Mouse (Mus musculus) lung, postnatal 10 days (tissue): Measurements from ENCODE around the gene Ltbp4.
A peak's percentile ranks its signal among the peaks of the same experiment; 100 is the strongest.

Source experiments
- DNase-seq: peaks from one replicate; pipeline ENCODE4 v3.0.0; 2021

Gene Ltbp4

DNA sequence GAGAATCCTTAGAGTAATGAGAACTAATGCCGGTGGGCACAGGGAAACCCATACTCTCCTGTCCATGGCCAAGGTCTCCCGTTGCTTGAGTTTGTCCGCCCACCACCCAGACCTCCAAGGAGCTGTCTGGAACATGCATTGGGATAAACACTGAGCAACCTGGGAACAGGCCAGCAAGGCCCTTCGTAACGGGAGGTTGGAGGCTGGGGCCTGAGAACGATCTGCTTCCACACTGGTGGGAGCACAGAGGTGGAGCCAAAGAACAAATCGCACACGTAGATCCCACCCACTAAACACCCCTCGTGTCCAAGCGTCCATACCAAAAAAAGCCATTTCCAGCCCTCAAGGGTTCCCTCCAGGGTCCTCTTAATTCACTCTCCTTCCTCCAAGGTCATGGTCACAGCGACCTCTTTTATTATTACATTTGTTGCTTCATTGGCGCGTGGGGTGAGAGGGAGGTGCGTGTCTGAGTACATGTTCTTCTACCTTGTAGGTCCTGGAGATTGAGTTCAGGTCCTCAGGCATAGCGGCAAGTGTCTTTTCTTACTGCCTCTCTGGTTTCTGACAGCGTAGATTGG is 39.4 kb downstream of the Ltbp4 start:
- no peak for DNase-seq

DNA sequence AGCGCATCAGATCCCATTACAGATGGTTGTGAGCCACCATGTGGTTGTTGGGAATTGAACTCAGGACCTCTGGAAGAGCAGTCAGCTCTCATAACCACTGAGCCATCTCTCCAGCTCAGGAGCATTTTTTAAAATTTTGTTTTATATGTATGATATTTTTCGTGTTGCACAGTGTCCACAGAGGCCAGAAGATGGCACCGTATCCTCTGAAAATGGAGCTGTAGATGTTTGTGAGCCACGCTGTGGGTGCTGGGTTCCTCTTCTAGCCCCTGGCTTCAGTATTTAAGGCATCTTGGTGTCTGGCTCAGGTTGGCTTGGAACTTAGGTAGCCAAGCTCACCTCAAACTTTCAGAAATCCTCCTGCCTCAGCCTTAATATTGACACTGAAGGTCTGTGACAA is 41.0 kb downstream of the Ltbp4 start:
- no peak for DNase-seq

DNA sequence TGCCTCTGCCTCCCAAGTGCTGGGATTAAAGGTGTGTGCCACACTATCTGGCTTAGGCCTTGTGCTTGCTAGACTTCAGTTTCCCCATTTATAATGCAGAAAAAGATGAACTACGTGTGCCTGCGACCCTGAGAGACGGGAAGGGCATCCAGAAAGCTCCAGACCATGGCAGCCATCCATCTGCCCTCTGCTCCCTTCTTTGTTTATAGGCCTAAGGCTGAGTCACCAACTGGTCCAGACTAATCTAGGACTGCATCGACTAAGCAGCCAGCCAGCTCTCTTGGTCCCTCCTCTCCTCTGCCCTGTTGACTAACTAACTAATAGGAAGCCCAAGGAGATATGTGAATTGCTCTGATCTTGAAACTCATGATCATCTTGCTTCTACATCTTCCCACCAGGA is 41.5 kb downstream of the Ltbp4 start:
- peak; percentile 42 for DNase-seq

DNA sequence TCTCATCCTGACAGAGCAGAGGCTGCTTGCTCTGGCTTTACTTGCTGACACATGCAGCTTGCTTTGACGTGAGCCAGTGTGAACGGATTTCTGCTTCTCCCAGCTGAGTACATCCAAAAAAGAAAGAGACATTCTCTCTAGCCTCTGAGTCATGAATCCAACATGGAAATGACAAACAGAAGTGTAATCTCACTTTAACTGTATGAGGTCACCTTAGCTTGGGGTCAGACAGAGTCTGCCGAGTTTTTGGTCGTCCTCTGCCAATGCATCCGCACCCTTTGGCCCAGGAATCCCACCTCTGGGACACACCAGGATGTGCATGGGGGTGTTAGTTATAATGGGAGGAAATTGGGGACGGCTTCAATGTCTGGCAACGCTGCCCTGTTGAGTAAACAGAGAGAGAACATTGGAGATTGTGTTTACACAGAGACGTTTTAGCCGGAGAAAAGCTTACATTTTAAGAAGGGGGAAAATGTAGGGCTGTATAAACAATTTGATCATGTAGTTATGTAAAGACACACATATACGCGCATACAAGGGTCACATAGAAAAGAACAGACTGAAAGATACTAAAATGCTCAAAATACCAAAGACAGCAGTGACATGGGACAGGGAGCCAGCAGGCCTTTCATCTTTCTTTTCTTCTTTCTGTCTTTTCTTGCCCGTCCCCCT is 45.6 kb downstream of the Ltbp4 start:
- peak; percentile 89 for DNase-seq

DNA sequence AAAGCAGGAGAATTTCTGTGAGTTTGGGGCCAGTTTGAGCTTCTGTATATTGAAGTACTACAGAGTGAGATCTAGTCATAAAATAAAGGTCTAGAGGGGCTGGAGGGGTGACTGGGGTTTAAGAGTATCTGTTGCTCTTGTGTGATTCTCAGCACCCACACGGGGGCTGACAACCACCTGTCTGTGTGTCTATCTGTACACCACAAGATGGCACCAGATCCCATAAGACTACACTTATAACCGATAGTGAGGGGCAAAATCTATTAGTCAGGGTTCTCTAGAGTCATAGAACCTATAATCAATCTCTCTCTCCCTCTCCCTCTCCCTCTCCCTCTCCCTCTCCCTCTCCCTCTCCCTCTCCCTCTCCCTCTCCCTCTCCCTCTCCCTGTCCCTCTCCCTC is 46.9 kb downstream of the Ltbp4 start:
- no peak for DNase-seq

DNA sequence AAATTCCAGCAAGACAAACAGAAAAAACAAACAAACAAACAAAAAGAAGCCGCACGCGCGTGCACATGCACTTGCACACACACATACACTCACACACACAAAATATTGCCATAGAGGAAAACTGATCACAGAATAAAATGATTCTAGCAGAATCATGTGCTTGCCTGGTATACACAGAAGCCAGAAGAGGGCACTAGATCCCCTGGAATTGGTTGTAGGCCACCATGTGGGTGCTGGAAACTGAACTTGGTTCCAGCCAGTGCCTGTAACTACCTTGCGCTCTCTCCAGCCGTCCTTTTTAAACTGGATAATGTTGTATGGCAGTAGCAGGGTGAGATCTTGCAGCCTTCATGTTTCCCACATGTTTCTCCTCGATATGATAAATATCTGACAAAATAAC is 48.8 kb downstream of the Ltbp4 start:
- DNase-seq = no peak

DNA sequence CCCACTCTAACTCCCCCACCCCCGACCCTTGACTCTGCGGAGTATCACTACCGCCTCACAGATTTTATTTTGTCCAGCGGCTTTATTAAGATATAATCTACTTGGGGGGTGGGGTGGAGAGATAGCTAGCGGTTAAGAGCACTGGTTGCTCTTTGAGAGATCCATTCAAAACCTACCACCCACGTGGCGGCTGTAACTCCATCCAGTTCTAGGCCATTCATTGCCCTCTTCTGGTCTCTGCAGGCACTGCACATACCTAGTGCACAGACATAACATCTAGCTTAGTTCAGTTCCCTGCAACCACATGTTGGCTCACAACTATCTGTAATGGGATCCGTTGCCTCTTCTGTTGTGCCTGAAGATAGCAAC is 51.8 kb downstream of the Ltbp4 start:
- peak; percentile 84 for DNase-seq

DNA sequence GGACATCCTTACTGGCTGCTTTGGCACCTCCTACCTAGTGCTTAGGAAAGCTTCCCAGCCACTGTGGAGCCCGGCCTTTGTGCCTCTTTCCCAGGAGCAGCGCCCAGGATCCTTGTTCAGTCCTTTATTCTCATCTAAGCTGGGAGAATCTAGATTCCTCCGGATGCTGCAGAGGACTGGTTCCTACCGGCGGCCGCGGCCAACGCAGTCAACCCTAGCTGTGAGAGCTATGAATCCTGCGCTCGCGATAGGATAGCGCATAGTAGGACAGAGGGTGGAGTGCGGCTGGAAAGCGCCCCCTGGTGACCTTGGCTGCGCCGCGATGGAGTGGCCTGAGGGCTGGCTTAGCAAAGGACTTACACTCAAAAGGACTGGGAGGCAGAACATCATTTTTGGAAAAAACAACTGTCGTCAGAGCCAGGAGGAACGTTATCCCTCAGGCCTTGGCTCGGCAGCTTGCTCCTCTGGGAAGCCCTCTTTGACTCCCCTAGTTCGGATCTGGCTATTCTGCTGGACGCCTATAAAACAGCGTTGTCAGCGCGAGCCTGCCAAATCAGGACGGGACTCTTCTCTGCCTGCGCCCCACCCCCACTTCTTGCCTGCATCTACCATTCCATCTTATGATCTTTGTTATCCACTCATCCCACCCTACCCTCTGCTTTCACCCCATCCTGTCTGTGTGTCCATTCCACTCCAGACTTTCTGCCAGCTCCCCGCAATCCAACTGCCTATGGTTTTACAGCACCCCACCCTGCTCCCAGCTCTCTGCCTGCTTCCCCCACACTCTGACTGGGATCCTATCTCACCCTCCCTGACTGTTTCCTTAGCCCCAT is 52.4 kb downstream of the Ltbp4 start:
- peak; percentile 69 for DNase-seq

DNA sequence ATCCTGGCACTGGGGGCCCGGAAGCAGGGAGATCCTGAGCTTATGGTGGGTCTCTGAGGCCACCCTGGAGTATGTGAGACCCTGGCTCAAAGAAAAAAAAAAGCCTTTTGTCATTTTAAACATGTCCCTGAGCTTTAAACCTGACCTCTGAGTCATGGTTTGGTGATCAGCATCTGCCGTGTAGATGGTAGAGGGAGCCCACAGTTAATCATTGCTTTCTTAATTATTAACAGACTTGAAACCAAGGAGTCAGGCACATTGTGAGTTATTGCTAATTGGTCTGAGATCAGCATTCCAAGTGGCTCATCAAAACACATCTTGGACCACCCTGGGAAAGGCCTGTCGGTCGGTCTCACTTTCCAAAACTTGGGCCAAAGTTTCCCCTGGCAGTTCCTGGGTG is 55.3 kb downstream of the Ltbp4 start:
- no peak for DNase-seq

DNA sequence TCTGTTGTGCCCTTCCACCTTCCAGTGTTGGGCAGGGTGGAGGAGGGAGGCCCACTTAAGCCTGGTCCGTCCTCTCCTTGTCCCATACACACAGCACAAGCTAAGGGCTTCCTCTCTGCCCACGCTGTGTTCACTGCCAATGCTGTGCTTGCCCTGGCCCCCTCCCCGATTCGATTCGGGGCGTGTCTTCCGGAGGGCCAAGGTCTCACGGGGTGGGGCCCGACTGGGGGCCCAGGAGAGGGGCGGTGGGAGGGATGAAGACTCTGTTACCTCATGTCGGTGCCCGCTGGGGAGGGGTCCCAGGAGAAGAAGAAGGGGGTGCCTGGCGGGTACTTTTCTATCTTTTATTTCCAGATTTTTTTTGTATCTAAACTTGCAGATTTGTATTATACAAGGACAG is 55.8 kb downstream of the Ltbp4 start:
- DNase-seq = no peak

DNA sequence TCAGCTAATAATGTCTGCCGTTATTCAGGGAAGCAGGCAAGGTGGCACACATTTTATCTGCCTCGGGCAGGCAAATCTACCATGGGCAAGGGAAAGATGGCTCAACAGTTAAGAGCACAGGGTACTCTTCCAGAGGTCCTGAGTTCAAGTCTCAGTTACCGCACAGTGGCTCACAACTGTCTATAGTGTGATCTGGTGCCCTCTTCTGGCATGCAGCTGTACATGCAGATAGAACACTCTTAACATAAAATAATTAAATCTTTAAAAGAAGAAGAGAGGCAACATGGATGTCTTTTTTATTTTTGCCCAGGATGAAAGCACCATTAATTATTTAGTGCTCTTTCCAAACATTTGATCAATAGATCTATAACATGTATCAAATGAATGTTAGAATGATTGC is 60.3 kb downstream of the Ltbp4 start:
- no peak for DNase-seq

DNA sequence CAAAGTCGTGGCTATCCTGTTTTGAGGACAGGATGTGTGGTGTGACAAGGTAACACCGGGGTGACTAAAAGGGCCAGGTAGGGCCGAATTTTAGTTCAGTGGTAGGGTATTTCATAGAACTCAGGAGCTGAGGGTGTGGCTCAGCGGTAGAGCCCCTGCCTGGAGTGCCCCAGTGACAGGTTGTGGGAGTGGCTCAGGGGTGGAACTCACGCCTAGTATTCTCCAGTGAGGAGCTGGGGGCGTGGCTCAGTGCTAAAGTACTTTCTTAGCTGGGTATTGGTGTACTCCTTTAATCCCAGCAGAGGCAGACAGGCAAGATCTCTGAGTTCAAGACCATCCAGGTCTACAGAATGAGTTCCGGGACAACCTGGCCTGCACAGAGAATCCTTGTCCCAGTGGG is 61.5 kb downstream of the Ltbp4 start:
- DNase-seq = no peak

DNA sequence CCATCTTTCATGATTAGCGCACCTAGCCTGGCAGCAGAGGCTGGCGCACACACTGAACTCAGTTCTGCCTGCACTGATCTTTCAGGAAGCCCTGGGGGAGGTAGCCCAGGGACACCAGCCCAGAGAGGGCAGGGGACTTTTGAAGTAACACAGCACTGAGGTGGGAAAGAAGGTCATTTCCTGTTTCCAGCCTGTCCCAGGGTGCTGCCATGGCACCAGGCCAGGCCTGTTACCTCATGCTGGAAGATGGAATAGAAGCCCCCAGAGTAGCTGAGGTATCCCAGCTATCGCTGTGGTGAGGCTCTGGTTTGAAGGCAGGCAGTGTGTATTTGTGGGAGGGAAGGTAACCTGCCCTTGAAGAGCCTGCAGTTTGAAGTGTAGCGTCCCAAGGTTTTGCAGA is 62.6 kb downstream of the Ltbp4 start:
- no peak for DNase-seq

DNA sequence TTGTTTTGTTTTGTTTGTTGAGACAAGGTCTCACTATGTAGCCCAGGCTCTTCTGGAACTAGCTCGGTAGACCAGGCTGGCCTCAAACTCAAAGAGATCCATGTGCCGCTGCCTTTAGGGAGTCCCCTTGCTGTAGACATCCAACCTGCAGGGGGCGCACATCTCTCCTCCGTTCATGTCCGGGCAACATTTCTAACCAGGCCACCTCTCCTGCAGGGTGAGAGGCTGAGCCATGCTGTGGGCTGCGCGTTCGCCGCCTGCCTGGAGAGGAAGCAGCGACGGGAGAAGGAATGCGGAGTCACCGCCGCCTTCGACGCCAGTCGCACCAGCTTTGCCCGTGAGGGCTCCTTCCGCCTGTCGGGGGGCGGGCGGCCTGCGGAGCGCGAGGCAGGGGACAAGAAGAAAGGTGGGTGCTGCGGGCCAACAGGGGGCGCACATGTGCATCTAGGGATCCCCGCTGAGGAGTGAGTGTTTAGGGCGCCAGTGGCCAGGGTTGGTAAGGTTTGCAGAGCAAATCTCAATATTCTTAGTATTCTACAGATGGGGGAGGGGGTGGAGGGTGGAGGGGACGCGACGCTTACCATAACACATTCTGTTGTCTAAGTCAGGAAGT is 63.6 kb downstream of the Ltbp4 start:
- peak; percentile 49 for DNase-seq

DNA sequence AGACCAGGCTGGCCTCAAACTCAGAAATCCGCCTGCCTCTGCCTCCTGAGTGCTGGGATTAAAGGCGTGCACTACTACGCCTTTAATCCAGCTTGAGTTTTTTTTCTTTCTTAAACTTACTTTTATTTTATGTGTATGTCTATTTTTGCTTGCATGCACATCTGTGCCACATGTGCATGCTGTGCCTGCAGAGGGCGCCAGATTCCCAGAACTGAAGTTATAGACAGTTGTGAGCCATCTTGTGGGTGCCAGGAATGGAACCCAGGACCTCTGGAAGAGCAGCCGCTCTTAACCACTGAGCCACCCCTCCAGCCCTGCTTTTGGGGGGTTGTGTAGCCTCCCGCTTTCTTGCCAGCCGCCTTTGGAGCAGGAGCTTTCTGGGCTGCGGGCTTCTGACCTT is 66.1 kb downstream of the Ltbp4 start:
- DNase-seq = no peak

DNA sequence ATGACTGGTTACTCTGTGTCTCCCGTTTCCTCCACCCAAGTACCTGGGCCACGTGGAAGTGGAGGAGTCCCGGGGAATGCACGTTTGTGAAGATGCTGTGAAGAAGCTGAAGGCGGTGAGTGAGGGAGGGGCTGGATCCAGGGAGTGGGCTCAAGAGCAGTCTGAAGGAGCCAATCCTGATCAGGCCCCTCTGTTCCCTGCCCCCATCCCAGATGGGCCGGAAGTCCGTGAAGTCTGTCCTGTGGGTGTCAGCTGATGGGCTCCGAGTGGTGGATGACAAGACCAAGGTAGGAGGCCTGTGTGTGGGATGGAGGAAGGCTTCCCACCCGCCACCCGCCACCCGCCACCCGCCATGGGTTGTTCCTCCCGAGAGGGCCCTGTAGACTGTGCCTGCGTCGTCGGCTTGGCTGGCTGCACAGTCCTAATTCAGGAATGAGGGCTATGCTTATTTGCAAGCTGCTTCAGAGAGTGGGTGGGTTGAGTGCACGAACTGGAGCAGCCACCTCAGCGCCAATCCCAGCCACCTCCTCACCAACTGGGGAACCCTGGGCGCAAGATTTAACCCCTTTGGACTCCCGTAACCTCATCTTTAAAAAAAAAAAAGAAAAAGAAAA is 70.9 kb downstream of the Ltbp4 start:
- DNase-seq = peak; percentile 40

DNA sequence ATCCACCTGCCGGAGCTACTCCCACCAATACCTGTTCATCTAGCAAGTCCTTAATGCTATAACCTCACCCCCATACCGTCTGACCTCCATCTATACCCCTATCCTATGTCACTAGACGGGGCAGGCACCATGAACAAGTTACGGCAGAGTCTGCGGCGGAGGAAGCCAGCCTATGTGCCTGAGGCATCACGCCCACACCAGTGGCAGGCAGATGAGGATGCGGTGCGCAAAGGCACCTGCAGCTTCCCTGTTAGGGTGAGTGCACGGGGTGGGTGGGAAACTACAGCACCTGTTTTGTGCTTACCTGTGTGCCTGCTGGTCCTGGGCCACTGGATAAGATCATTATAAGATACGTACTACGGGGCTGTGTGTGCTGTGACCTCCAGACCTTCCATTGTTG is 72.7 kb downstream of the Ltbp4 start:
- DNase-seq = no peak

DNA sequence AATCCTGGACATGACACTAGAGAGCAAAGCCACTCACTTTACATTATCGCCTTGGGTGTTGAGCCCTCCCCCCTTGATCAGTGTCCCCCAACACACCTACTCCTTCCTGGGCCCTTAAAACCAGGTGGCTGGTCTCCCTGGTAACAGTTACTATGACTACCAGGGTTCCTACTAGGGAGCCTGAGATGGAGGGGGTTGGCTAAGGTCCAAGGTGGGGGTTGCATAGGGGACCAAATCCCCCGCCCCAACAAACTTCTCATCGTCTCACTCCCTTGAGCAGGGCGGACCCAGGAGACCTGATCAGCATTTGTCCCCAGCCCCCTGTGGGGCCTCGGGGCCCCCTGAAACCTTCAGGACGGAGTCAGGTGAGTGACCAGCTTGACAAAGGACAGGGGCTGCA is 75.6 kb downstream of the Ltbp4 start:
- DNase-seq = no peak

DNA sequence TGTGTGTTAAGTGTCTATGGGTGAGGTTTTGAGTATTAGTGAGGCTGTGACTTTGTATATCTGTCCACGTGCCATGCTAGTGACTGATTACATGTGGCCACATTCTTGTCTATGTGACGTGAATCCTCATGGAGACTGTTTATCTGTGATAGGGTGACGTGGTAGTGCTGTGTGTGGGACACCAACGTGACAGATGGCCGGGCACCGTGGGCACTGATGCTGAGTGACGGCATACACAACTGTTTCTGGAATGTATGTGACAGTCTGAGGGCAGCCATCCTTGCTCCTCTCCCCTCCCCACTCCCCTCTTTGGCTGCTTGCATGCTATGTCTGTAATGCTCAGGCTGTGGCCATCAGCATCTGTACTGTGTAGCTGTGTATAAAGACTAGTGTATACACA is 76.6 kb downstream of the Ltbp4 start:
- no peak for DNase-seq

DNA sequence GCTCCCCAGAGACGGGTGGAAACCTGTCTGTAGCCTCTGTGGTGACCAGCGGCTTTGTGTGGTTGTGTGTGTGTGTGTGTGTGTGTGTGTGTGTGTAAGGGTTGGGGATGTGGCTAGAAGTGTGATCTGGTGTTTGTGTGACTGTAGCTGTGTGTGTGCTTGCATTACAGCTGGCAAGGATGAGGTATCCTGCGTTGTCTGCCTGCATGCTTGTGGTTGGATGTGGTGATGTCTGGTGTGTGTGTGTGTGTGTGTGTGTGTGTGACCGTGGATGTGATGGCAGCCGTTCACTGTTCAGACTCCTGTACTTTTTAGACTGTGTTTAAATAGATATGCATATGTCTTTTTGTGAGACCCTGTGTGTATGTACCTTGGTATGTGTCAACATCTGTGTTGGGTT is 77.7 kb downstream of the Ltbp4 start:
- DNase-seq = peak; percentile 21

DNA sequence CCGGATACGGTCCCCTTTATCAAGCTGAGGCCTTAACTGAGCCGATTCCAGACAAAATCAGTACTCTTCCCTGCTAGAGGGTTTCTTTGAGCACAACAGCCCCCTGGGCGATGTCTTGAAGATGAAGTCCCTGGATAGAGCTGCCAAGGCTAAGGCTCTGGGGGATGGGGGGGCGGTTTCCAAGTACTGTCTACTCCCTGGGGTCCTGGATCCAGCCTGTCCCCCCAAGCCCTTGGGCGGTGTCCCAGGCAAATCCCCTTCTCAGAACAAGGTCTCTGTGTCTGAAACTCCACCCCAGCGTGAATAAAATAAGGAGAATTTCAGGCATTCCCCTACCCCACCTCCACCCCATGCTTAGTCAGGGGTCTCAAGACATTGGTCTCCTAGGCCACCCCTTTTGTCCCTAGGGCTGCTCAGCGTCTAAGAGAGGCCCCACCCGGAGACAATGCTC is 78.2 kb downstream of the Ltbp4 start:
- peak; percentile 42 for DNase-seq

DNA sequence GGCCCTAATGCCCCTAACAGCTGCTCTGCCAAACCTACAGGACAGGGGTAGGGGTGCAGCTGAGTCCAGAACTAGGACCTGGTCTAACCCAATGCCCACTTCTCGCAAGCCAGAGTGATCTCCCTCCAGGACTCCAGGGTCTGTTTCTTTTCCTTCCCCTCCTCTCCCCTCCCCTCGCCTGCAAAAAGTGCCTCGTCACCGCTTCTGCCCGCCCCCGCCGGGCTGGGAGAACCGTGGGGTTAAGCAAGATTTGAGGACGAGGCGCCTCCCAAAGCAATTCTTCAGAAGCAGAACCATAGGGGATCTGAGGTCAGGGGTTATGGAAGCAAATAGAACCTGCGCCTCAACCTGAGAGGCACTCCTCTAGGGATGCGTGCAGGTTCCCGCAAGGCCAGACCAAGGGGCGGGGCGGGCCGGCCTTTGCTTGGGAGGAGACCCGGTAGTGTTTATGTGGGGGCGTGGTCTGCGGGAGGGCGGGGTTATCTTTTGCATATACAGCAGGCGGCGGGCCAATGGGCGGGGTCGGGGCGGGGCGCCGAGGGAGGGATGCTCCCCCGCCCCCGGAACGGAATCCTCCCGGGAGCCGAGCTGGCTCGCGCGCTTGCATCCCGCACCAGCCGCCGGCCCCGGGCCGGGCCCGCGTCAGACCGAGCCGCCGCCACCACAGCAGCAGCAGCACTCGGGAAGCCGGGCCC is 79.1 kb downstream of the Ltbp4 start, which contains the start of gene Numbl:
TSS of gene Numbl (plus strand) at position 229 of the 695 bp plus-strand sequence.
- DNase-seq = peak; percentile 97

DNA sequence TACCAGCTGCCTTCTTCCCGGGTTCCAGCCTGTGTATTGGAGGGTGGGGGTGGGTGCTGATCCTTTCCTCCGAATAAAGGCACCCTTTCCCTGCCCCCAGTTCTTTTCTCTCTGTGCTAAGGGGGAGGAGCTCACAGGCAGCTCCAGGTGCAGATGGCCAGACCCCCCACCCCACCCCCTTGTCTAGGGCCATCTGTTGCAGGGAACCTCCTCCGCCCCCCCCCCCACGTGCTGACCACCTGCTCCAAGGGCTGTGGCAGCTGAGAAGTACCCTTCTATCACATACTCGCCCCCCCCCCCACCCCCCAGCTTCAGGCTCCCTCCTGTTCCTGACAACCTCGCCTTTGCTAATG is 79.7 kb downstream of the Ltbp4 start:
- DNase-seq = no peak
